Mouse (Mus musculus) embryonic facial prominence, embryonic 13.5 days (tissue): ENCODE measurements around the gene Hbq1b. TPM values are rescaled to one million over a fixed set of nuclear protein-coding genes. Genes with fewer than 3 reads are reported as not detected.
"Not testable (repeated sequence)": the region's sequence is repeated elsewhere in the genome, so short reads cannot be mapped to it uniquely, and the experiment has no call there.

ENCODE experiments used
- ATAC-seq: fragments of 200-750 bp; cut with Nextera tagmentation; 2 replicates; pipeline ENCODE4 v1.8.0; 2017; ENCODE audit warnings: low read depth; ENCODE audit not compliant: insufficient number of reproducible peaks, insufficient read depth, low FRiP score, low TSS enrichment
- H3K27ac ChIP-seq: fragments of 300-500 bp; sonication (generic); 2 replicates; pipeline ENCODE4 v1.5.1; 2015; ENCODE audit warnings: moderate library complexity, mild to moderate bottlenecking, inconsistent platforms
- H3K27me3 ChIP-seq: fragments of 300-500 bp; sonication (generic); 2 replicates; pipeline ENCODE4 v1.6.1; 2015; ENCODE audit warnings: mild to moderate bottlenecking, inconsistent platforms
- H3K36me3 ChIP-seq: fragments of 300-500 bp; sonication (generic); 2 replicates; pipeline ENCODE4 v1.6.1; 2015; ENCODE audit warnings: mild to moderate bottlenecking, inconsistent platforms
- H3K4me1 ChIP-seq: fragments of 300-500 bp; sonication (generic); 2 replicates; pipeline ENCODE4 v1.6.1; 2015; ENCODE audit warnings: inconsistent platforms
- H3K4me2 ChIP-seq: fragments of 300-500 bp; sonication (generic); 2 replicates; pipeline ENCODE4 v1.6.1; 2015; ENCODE audit warnings: moderate library complexity, mild to moderate bottlenecking, inconsistent platforms
- H3K4me3 ChIP-seq: fragments of 300-500 bp; sonication (generic); 2 replicates; pipeline ENCODE4 v1.5.1; 2015; ENCODE audit warnings: mild to moderate bottlenecking, inconsistent platforms
- H3K9ac ChIP-seq: fragments of 300-500 bp; sonication (generic); 2 replicates; pipeline ENCODE4 v1.6.1; 2015; ENCODE audit warnings: mild to moderate bottlenecking, inconsistent platforms
- H3K9me3 ChIP-seq: fragments of 300-500 bp; sonication (generic); 2 replicates; pipeline ENCODE4 v1.6.1; 2016; ENCODE audit warnings: inconsistent platforms
- WGBS: fragments of 180-500 bp; shearing (Covaris S2); methylation state at CpG from one replicate; pipeline ENCODE4 v1.1.7; 2015; ENCODE audit warnings: mixed read lengths; 5-methylcytosine and 5-hydroxymethylcytosine counted together
- polyA plus RNA-seq: library from polyadenylated mRNA; unstranded; fragments of >200 nt; fragmentation: Nextera tagmentation; extraction: Ambion mirVana; gene quantifications from 2 replicates; pipeline ENCODE4 v1.2.1, GENCODE M21; 2015

The Hbq1b gene
- polyA plus RNA-seq, 1 experiment from 2014 or later, result 1.6 TPM

DNA sequence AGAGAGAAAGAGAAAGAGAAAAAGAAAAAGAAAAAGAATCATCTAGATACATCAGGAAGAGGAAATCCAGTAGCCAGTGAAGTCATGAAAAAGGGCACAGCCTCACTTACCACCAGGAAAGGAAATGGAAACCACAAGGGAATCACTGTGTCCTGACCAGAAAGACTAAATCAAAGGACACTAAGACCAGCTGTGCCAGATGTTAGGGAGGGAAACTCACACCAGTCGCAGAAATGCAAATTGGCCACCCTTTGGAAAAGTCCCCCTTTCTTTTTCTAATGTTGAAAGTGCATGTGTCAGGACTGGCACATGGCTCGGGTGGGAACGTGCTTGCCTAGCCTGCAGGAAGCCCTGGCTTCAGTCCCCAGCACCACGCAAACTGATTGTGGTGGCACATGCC lies 15.6 kb upstream of the Hbq1b start:
- Histone ChIP-seq H3K4me1 (peaks cover 7% of the 10 kb centered on the region), H3K9ac (no peak overlapping the region), H3K9me3 (no peaks in the 10 kb centered on the region), H3K4me2 (no peak overlapping the region), H3K4me3 (no peak overlapping the region), H3K27me3 (peaks cover 4% of the 10 kb centered on the region), H3K36me3 (no peaks in the 10 kb centered on the region), H3K27ac (no peak overlapping the region)
- WGBS, result 52% methylated on average over 4 of the region's 4 CpGs
- no peak for ATAC-seq

DNA sequence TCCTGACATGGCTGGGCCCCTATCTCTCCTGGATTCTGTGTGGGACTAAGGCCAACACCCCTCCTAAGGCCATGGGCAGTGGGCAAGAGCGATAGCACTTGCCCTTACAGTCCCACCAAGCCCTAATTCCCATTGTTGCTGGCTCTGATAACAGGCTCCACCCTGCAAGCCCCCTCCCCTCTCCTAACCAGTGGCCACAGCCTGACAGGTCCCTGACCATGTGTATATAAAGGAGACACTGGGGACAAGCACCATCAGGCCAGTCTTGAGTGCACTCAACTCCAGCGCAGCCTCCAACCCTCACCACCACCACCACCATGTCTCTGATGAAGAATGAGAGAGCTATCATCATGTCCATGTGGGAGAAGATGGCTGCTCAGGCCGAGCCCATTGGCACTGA lies 10.4 kb upstream of the Hbq1b start, which contains the start of gene Hba-x:
Gene Hba-x (plus strand): TSS at position 54 of the 400 bp plus-strand sequence.
- Histone ChIP-seq H3K4me3 (no peak within 1 kb of the TSS), H3K9me3 (no peaks in the 10 kb centered on the region), H3K27me3 (peaks cover 37% of the 10 kb centered on the region), H3K36me3 (no peaks in the 10 kb centered on the region), H3K4me1 (no peaks in the 10 kb centered on the region), H3K4me2 (no peak within 1 kb of the TSS), H3K9ac (no peak within 1 kb of the TSS), H3K27ac (no peak within 1 kb of the TSS)
- ATAC-seq, result no peak
- WGBS, result 72% methylated on average over 3 of the region's 3 CpGs

DNA sequence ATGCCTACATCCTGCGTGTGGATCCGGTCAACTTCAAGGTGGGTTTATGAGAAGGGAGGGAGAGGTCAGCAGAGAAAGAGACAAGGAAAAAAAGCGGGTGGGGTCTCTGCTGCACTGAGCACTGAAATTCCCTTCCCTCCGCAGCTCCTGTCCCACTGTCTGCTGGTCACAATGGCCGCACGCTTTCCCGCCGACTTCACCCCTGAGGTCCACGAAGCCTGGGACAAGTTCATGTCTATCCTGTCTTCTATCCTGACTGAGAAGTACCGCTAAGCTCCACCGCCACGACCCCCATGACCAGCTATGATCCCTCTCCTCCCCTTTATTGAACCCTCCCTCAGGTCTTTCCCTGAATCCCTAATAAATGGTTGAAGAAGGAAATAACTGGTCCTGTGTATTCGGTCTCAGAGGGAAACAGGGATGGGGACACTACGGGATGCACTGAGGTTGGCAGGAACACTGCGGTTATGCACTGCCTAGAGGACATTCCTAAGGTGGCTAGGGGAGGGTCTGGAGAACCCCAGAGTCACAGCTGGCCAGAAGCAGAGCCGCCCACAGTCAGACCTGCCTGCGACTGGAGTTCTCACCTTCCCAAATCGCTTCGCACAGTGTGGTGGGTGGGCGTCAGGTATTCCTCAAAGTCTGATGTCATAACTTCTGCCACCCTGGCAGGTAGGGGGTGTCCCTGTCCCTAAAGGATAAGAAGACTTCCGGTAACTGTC lies 8.9 kb upstream of the Hbq1b start:
- H3K9me3 ChIP-seq, result no peaks in the 10 kb centered on the region
- H3K9ac ChIP-seq, result no peak overlapping the region
- 67% methylated on average over 21 of the region's 21 CpGs for WGBS
- H3K4me3 ChIP-seq, result no peak overlapping the region
- no peak overlapping the region for H3K4me2 ChIP-seq
- H3K27ac ChIP-seq, result no peak overlapping the region
- no peak for ATAC-seq
- H3K4me1 ChIP-seq, result no peaks in the 10 kb centered on the region
- H3K27me3 ChIP-seq, result peaks cover 37% of the 10 kb centered on the region
- no peaks in the 10 kb centered on the region for H3K36me3 ChIP-seq

DNA sequence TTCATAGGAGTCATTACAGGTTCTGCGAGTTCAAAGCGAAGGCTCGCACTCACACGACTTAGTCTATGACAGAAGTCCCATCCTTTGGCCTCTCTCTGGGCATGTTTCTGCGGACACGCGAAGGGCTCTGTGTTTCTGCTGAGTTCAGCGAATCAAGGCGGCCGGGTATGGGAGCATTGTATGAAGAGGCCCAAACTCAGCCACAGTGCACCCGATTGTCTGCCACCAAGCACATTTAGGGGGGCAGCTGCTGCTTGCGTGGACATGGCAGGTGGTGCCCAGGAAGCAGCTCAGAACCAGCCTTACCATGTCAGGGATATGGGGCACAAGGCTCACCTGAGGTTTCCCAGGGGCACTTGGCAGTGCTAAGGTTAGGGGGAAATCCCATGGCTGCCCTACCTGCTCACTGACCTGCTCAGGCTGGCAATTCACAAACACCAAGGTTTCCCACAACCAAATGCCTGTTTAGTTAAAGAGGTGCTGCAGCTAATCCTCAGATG lies 8.3 kb upstream of the Hbq1b start:
- H3K27ac ChIP-seq, result no peak overlapping the region
- no peaks in the 10 kb centered on the region for H3K9me3 ChIP-seq
- H3K9ac ChIP-seq, result no peak overlapping the region
- H3K27me3 ChIP-seq, result peaks cover 37% of the 10 kb centered on the region
- no peak for ATAC-seq
- 80% methylated on average over 12 of the region's 12 CpGs for WGBS
- no peak overlapping the region for H3K4me2 ChIP-seq
- no peaks in the 10 kb centered on the region for H3K36me3 ChIP-seq
- H3K4me1 ChIP-seq, result no peaks in the 10 kb centered on the region
- no peak overlapping the region for H3K4me3 ChIP-seq

DNA sequence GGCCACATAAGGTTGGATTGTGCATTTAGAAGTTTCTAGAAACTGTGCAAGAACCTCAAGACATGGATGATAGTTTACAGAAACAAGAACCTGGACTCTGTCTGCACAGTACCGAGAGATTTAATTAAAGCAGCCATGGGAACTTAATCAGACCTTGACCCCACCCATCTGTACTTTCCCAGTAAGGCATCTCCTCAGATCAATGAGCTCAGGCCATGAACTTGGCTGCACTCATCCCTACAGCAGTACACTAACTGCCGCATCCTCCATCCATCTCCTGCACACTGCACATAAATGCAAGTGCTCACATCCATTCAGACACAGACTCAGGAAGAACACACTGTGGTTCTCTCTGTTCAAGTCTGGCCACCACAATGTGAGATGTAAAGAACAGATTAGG lies 6.1 kb upstream of the Hbq1b start:
- 55% methylated on average over 2 of the region's 2 CpGs for WGBS
- H3K4me2 ChIP-seq, result no peak overlapping the region
- H3K27me3 ChIP-seq, result peaks cover 37% of the 10 kb centered on the region
- H3K9ac ChIP-seq, result no peak overlapping the region
- no peak overlapping the region for H3K27ac ChIP-seq
- no peaks in the 10 kb centered on the region for H3K9me3 ChIP-seq
- no peak for ATAC-seq
- H3K4me3 ChIP-seq, result no peak overlapping the region
- H3K4me1 ChIP-seq, result no peaks in the 10 kb centered on the region
- H3K36me3 ChIP-seq, result no peaks in the 10 kb centered on the region

DNA sequence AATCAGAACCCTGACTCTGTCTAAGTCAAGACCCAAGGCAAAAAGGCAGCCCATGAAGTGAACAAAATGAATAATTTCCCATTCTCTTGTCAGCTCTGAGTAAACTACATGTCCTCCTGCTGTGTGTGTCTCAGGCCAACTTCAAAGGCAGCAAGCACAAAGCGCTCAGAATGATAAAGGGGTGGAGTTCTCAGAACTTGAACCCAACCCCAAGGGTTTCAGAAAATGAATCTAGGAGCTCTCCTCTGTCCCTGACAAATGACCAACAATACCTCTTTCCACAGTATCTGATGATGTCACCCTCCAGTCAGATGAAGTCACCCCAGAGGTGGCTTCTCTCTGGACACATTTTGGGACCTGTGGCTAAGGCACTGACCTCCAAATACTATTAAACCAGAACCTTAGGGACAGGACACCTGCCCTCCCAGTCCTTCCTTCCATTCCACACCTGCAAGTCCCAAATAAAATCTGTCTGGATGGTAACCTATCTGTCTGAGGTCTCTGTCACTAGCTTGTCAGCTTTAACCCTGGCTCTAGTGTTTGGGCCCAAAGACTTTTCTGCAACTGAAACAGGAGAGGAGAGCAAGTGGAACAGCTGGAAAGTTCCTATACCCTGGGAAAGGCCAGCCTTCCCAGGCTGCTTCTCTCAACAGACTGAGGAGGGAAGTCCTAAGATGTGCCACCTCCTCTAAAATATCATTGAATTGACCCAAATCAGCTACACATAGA lies 5.2 kb upstream of the Hbq1b start:
- H3K4me1 ChIP-seq, result no peaks in the 10 kb centered on the region
- no peaks in the 10 kb centered on the region for H3K36me3 ChIP-seq
- peaks cover 29% of the 10 kb centered on the region for H3K27me3 ChIP-seq
- no peak overlapping the region for H3K27ac ChIP-seq
- ATAC-seq, result no peak
- H3K4me2 ChIP-seq, result no peak overlapping the region
- no peak overlapping the region for H3K9ac ChIP-seq
- no peak overlapping the region for H3K4me3 ChIP-seq
- 78% methylated on average over 1 of the region's 1 CpGs for WGBS
- H3K9me3 ChIP-seq, result no peaks in the 10 kb centered on the region

DNA sequence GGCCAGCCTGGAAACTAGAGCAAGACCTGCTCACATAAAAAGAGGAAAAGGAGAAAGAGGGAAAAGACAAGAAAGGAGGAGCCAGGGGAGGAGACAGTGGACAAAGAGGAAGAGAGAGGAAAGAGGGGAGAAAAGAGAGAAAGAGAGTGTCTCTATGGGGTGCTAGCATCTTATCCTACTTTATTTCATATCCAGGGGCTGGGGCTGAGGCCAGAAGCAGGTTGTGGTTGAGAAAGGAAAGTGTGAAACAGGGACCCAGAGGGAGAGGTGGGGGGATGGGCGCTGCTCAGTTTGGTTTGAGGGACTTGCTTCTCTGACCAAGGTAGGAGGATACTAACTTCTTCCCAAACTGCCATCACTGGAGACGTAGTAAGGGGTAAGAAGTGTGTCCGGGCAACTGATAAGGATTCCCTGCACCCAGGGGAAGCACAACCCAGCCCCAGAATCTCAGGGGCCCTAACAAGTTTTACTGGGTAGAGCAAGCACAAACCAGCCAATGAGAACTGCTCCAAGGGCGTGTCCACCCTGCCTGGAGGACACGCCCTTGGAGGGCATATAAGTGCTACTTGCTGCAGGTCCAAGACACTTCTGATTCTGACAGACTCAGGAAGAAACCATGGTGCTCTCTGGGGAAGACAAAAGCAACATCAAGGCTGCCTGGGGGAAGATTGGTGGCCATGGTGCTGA lies 3.5 kb upstream of the Hbq1b start, which contains the start of gene Hba-a1:
Gene Hba-a1 (plus strand): TSS at position 421 of the 687 bp plus-strand sequence.
- not testable (repeated sequence) for ATAC-seq, H3K4me2 ChIP-seq, H3K36me3 ChIP-seq, H3K9me3 ChIP-seq, H3K27ac ChIP-seq, H3K4me3 ChIP-seq, H3K4me1 ChIP-seq, H3K9ac ChIP-seq
- 67% methylated on average over 1 of the region's 5 CpGs for WGBS
- H3K27me3 ChIP-seq, result peaks cover 21% of the 10 kb centered on the region

DNA sequence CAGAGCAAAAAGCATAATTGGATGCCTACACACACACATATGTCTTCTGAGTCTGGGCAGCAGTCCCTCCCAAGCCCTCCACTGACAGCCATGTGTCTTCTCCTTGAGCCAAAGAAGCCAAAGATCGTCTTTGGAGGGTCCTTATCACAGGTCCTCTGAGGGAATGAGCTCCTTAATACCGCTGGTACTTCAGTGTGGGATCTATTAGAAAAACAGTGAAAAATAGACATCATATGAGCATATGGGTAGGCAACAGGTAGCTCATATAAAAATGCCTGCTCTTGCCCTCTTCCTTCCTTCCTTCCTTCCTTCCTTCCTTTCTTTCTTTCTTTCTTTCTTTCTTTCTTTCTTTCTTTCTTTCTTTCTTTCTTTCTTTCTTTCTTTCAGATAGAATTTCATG lies 2.2 kb upstream of the Hbq1b start:
- WGBS, result 60% methylated on average over 2 of the region's 2 CpGs
- not testable (repeated sequence) for H3K36me3 ChIP-seq, H3K9ac ChIP-seq, H3K4me2 ChIP-seq, H3K27ac ChIP-seq, ATAC-seq, H3K9me3 ChIP-seq, H3K4me1 ChIP-seq, H3K4me3 ChIP-seq
- peaks cover 14% of the 10 kb centered on the region for H3K27me3 ChIP-seq

DNA sequence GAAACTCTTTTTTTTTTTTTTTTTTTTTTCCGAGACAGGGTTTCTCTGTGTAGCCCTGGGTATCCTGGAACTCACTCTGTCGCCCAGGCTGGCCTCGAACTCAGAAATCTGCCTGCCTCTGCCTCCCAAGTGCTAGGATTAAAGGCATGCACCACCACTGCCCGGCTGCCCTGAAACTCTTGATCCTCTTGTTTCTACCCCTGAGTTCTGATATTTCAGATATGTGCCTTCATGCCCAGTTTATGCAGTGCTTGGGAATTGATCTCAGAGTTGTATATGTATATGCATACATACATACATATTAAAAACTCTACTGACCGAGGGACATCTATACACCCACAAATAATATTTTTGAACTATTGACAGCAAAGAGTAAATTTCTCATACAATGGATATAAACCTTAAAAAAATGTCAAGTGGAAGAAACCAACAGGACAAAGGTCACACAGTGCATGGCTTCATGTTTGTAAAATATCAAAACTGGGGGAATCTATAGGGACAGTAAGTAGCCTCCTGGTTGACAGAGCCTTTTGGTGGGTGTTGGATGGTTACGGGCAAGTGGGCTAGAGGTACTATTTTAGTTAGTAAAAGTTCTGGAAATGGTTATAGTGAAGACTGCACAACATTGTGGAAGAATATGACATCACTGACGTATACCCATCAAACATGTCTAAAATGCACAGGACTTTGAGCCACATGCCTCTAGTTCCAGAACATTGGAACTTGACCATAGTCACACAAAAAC lies 1.6 kb upstream of the Hbq1b start:
- H3K4me1 ChIP-seq, result no peaks in the 10 kb centered on the region
- no peak overlapping the region for H3K9ac ChIP-seq
- H3K27me3 ChIP-seq, result peaks cover 13% of the 10 kb centered on the region
- 87% methylated on average over 7 of the region's 7 CpGs for WGBS
- no peak for ATAC-seq
- H3K9me3 ChIP-seq, result no peaks in the 10 kb centered on the region
- no peak overlapping the region for H3K27ac ChIP-seq
- H3K4me2 ChIP-seq, result no peak overlapping the region
- H3K4me3 ChIP-seq, result no peak overlapping the region
- H3K36me3 ChIP-seq, result no peaks in the 10 kb centered on the region

DNA sequence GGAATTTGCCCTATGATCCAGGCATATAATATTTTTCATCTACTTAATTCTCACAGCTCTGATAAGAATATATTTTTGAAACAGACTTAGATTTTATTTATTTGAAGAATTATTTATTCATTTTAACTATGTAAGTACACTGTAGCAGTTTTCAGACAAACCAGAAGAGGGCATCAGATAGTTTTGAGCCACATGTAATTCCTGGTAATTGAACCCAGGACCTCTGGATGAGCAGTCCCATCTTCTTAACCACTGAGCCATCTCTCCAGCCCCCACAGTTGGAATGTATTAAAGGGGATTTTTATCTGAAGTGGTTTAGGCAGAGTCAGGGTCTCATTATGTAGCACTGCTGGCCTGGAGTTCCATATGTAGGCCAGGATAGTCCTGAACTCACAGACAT lies 878 bp upstream of the Hbq1b start:
- not testable (repeated sequence) for H3K27ac ChIP-seq, H3K4me1 ChIP-seq, H3K9ac ChIP-seq, H3K4me2 ChIP-seq, H3K4me3 ChIP-seq, ATAC-seq, H3K36me3 ChIP-seq, H3K9me3 ChIP-seq
- H3K27me3 ChIP-seq, result peaks cover 13% of the 10 kb centered on the region

DNA sequence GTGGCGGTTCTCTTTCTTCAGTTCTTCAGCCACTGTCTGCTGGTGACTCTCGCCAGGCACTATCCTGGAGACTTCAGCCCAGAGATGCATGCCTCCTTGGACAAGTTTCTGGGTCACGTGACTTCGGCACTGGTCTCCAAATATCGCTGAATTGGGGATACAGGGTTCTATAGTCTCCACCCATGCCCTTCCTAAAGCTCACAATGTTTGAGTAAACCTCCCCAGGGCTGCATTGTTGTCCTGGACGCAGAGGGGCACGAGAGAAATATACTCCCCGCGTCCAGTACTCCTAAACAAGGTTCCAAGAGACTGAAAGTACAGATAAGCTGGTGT lies 694 bp downstream of the Hbq1b start:
- Histone ChIP-seq H3K4me2 (no peak overlapping the region), H3K4me3 (no peak overlapping the region)

More for the DNA sequence above, 694 bp downstream of the Hbq1b start:
- H3K4me1 ChIP-seq, result no peaks in the 10 kb centered on the region
- H3K9ac ChIP-seq, result no peak overlapping the region
- no peaks in the 10 kb centered on the region for H3K36me3 ChIP-seq
- peaks cover 13% of the 10 kb centered on the region for H3K27me3 ChIP-seq
- H3K27ac ChIP-seq, result no peak overlapping the region; the same call in 1 of the 2 replicates
- ATAC-seq, result no peak
- WGBS, result 70% methylated on average over 9 of the region's 9 CpGs
- no peaks in the 10 kb centered on the region for H3K9me3 ChIP-seq
